Mouse (Mus musculus) stomach, postnatal 0 days (tissue): ENCODE data around the gene Zbtb46.

Source experiments
- CTCF ChIP-seq: IDR thresholded peaks from 2 replicates; pipeline ENCODE4 v1.5.1; 2016; ENCODE audit warnings: antibody characterized with exemption, low read depth, mild to moderate bottlenecking, moderate library complexity
- EP300 ChIP-seq: optimal IDR thresholded peaks from 2 replicates; pipeline ENCODE3; 2016; ENCODE audit warnings: antibody characterized with exemption

DNA sequence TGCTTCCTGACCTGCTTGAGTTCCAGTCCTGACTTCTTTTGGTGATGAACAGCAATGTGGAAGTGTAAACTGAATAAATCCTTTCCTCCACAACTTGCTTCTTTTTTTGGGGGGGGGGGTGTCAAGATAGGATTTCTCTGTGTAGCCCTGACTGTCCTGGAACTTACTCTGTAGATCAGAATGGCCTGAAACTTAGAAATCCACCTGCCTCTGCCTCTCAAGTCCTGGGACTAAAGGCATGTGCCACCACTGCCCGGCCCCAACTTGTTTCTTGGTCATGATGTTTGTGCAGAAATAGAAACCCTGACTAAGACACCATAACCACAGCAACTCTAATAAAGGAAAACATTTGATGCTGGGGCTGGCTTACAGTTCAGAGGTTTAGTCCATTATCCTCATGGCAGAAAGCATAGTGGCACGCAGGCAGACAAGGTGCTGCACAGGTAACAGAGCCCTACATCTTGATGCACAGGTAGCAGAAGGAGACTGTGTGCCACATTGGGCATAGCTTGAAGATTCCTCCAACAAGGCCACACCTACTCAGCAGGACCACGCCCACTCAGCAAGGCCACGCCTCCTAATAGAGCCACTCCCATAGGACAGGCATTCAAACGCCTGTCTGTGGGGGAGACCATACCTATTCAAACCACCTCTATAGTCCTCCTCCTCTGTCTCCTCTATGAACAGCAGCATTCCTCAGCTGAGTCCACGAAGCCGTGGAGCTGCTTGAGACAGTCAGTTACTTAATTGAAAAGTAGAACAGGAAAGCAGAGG, 32.4 kb upstream of the Zbtb46 start:
- no peak for TF ChIP-seq CTCF
- no peak for TF ChIP-seq EP300
